Mouse (Mus musculus) Patski (cell line): ENCODE measurements around the gene Bcas2. TPM values are rescaled to one million over a fixed set of nuclear protein-coding genes. Genes with fewer than 3 reads are reported as not detected.
"Not testable (repeated sequence)": the region's sequence is repeated elsewhere in the genome, so short reads cannot be mapped to it uniquely, and the experiment has no call there.

ENCODE experiments used
- ATAC-seq: fragments of 100-300 bp; one replicate; pipeline ENCODE4 v1.8.0; 2021
- CTCF ChIA-PET: fragments of 350-600 bp; sonication (Branson Sonifier 250); formaldehyde crosslinking; loops from one replicate; lab custom pipeline; 2022; ENCODE audit warnings: inconsistent platforms; lab: Charles Lee
- POLR2A ChIA-PET: fragments of 350-600 bp; sonication (Branson Sonifier 250); formaldehyde crosslinking; loops from one replicate; lab custom pipeline; 2022; ENCODE audit warnings: antibody characterized with exemption, inconsistent platforms; lab: Charles Lee
- DNase-seq: peaks from one replicate; pipeline ENCODE4 v3.0.0-alpha.2; 2011; ENCODE audit warnings: low read depth, low spot score
- H3K27me3 ChIP-seq: fragments of 371-371 bp; one replicate; pipeline ENCODE4 v1.5.1; 2021
- CTCF ChIP-seq: fragments of 100-300 bp; IDR thresholded peaks from one replicate; pipeline ENCODE4 v1.5.1; 2021
- in situ Hi-C: fragments of 300-500 bp; cut with MboI; formaldehyde crosslinking; loops from 3 replicates; pipeline ENCODE4 v1.11.1; 2018; ENCODE audit warnings: low pct_unique_long_range_greater_than_20kb, mixed read lengths
- polyA plus RNA-seq: library from polyadenylated mRNA; unstranded; gene quantifications from one replicate; pipeline ENCODE4 v1.2.3, GENCODE M21; 2021

Bcas2 gene
- polyA plus RNA-seq, 1 experiment from 2014 or later, result 135 TPM

- DNase-seq (no peak), ATAC-seq (no peak)
- no peak for TF ChIP-seq CTCF
- CTCF ChIA-PET, result interaction anchor here (1.3 kb wide), 1 partner anchor 10 kb away, joined by 5 read pairs; no protein-coding TSS in a partner anchor
- no peaks in the 10 kb centered on the region for H3K27me3 ChIP-seq
- POLR2A ChIA-PET, result no interaction called here
- in situ Hi-C loops, result no loop called here
These were observed 12.1 kb upstream of the Bcas2 start for GRCm38 (mm10) chr3:103159232-103159900.

- ATAC-seq (peak; percentile 23), DNase-seq (peak; percentile 35)
- H3K27me3 ChIP-seq, result no peaks in the 10 kb centered on the region
- TF ChIP-seq CTCF, result peak; percentile 89
- in situ Hi-C loops, result loop anchor here (10.0 kb wide), 2 partner anchors 455 to 915 kb away; no protein-coding TSS in a partner anchor
- ChIA-PET POLR2A (no interaction called here), CTCF (interaction anchor here (0.8 to 2.2 kb wide), 10 partner anchors 10 to 454 kb away, joined by 3 to 10 read pairs (median 4); no protein-coding TSS in a partner anchor)
These were observed 1.7 kb upstream of the Bcas2 start for GRCm38 (mm10) chr3:103169771-103170170.

GRCm38 (mm10) chr3:103172615-103173014 lies 1.2 kb downstream of the Bcas2 start:
- TF ChIP-seq CTCF, result no peak
- ChIA-PET CTCF (interaction anchor here (0.6 to 1.1 kb wide), 2 partner anchors 12 to 16 kb away, joined by 3 to 4 read pairs; no protein-coding TSS in a partner anchor), POLR2A (interaction anchor here (0.9 kb wide), 1 partner anchor 118 kb away, joined by 3 read pairs; no protein-coding TSS in a partner anchor)
- ATAC-seq (no peak), DNase-seq (no peak)
- in situ Hi-C loops, result loop anchor here (10.0 kb wide), 1 partner anchor 918 kb away; no protein-coding TSS in a partner anchor
- no peaks in the 10 kb centered on the region for H3K27me3 ChIP-seq

- H3K27me3 ChIP-seq, result no peaks in the 10 kb centered on the region
- in situ Hi-C loops, result loop anchor here (10.0 kb wide), 1 partner anchor 922 kb away; no protein-coding TSS in a partner anchor
- POLR2A ChIA-PET, result no interaction called here
- CTCF ChIA-PET, result interaction anchor here (2.8 kb wide), 1 partner anchor 8 kb away, joined by 13 read pairs; no protein-coding TSS in a partner anchor
- no peak for ATAC-seq
- DNase-seq, result no peak
- no peak for TF ChIP-seq CTCF
These were observed 5.3 kb downstream of the Bcas2 start for GRCm38 (mm10) chr3:103176740-103177139.

- POLR2A ChIA-PET, result interaction anchor here (0.6 kb wide), 1 partner anchor 198 kb away, joined by 5 read pairs; no protein-coding TSS in a partner anchor
- in situ Hi-C loops, result loop anchor here (10.0 kb wide), 1 partner anchor 925 kb away; no protein-coding TSS in a partner anchor
- CTCF ChIA-PET, result interaction anchor here (1.1 kb wide), 1 partner anchor 11 kb away, joined by 3 read pairs; no protein-coding TSS in a partner anchor
These were observed 8.1 kb downstream of the Bcas2 start for GRCm38 (mm10) chr3:103179527-103179926.

GRCm38 (mm10) chr3:103181171-103181570 lies 9.7 kb downstream of the Bcas2 start:
- ATAC-seq, result no peak
- DNase-seq, result no peak
- POLR2A ChIA-PET, result no interaction called here
- peak; percentile 52 for TF ChIP-seq CTCF
- H3K27me3 ChIP-seq, result no peaks in the 10 kb centered on the region
- in situ Hi-C loops, result loop anchor here (5.0 kb wide), 1 partner anchor 186 kb away; no protein-coding TSS in a partner anchor
- CTCF ChIA-PET, result no interaction called here

More at GRCm38 (mm10) chr3:103179527-103179926, 8.1 kb downstream of the Bcas2 start:
- no peaks in the 10 kb centered on the region for H3K27me3 ChIP-seq
- no peak for DNase-seq
- no peak for ATAC-seq
- no peak for TF ChIP-seq CTCF

- in situ Hi-C loops, result loop anchor here (5.0 kb wide), 1 partner anchor 184 kb away; no protein-coding TSS in a partner anchor
- CTCF ChIA-PET, result no interaction called here
These were observed 11.4 kb downstream of the Bcas2 start for GRCm38 (mm10) chr3:103182821-103183220.

GRCm38 (mm10) chr3:103184467-103184866 lies 13.0 kb downstream of the Bcas2 start:
- ATAC-seq, H3K27me3 ChIP-seq, DNase-seq: not testable (repeated sequence)
- POLR2A ChIA-PET, result interaction anchor here (0.6 to 0.7 kb wide), 2 partner anchors 135 to 184 kb away, joined by 3 read pairs; no protein-coding TSS in a partner anchor
- CTCF ChIA-PET, result interaction anchor here (0.8 to 3.1 kb wide), 4 partner anchors 9 to 201 kb away, joined by 3 to 13 read pairs (median 4); no protein-coding TSS in a partner anchor
- in situ Hi-C loops, result loop anchor here (5.0 kb wide), 1 partner anchor 183 kb away; no protein-coding TSS in a partner anchor
- TF ChIP-seq CTCF, result peak; percentile 70

More at GRCm38 (mm10) chr3:103182821-103183220, 11.4 kb downstream of the Bcas2 start:
- POLR2A ChIA-PET, result no interaction called here
- no peaks in the 10 kb centered on the region for H3K27me3 ChIP-seq
- DNase-seq, result no peak
- ATAC-seq, result no peak
- TF ChIP-seq CTCF, result no peak

GRCm38 (mm10) chr3:103188451-103188850 lies 17.0 kb downstream of the Bcas2 start:
- ATAC-seq (no peak), DNase-seq (no peak)
- in situ Hi-C loops, result no loop called here
- no peak for TF ChIP-seq CTCF
- ChIA-PET POLR2A (no interaction called here), CTCF (interaction anchor here (1.0 to 1.6 kb wide), 2 partner anchors 13 to 186 kb away, joined by 3 read pairs; no protein-coding TSS in a partner anchor)
- no peaks in the 10 kb centered on the region for H3K27me3 ChIP-seq

GRCm38 (mm10) chr3:103188856-103189255 lies 17.4 kb downstream of the Bcas2 start:
- ChIA-PET CTCF (interaction anchor here (1.0 to 1.6 kb wide), 2 partner anchors 13 to 185 kb away, joined by 3 read pairs; no protein-coding TSS in a partner anchor), POLR2A (no interaction called here)
- in situ Hi-C loops, result no loop called here

More at GRCm38 (mm10) chr3:103188856-103189255, 17.4 kb downstream of the Bcas2 start:
- no peaks in the 10 kb centered on the region for H3K27me3 ChIP-seq
- no peak for TF ChIP-seq CTCF
- ATAC-seq (no peak), DNase-seq (no peak)
